In genomic region chr17:64346135-64346534, GRCm38 (mm10) we compare ENCODE assay signal across 7 mouse cellular contexts. TPM values are rescaled to one million over a fixed set of nuclear protein-coding genes. Genes with fewer than 3 reads are reported as not detected.
DNase-seq lines count a peak whose midpoint lies in the region; ATAC-seq and TF ChIP-seq lines count a peak whose summit lies in the region.

No protein-coding gene starts in this region.

- no peaks in the 10 kb centered on the region for H3K27me3 ChIP-seq in kidney, embryonic 14.5 days (ENCODE audit: control insufficient read depth, insufficient read depth, low read length)
- no peaks in the 10 kb centered on the region for H3K27me3 ChIP-seq in embryonic facial prominence, embryonic 10.5 days (replicated peaks; ENCODE audit: low read depth, poor library complexity, severe bottlenecking)
- H3K27me3 ChIP-seq in forebrain, postnatal 0 days (ENCODE audit: insufficient read depth, low read length), result no peaks in the 10 kb centered on the region
- no peaks in the 10 kb centered on the region for H3K27me3 ChIP-seq in midbrain, embryonic 16.5 days (ENCODE audit: control insufficient read depth, insufficient read depth, low read depth, low read length)
- H3K27me3 ChIP-seq in liver, embryonic 11.5 days (replicated peaks; ENCODE audit: control insufficient read depth, insufficient read depth, low read length), result no peaks in the 10 kb centered on the region

- H3K27ac ChIP-seq in kidney, embryonic 14.5 days (ENCODE audit: low read depth, low read length), result no peak overlapping the region
- H3K27ac ChIP-seq in embryonic facial prominence, embryonic 10.5 days (replicated peaks), result no peak overlapping the region
- no peak overlapping the region for H3K27ac ChIP-seq in forebrain, postnatal 0 days (ENCODE audit: low read depth, low read length)
- no peak overlapping the region for H3K27ac ChIP-seq in midbrain, embryonic 16.5 days (ENCODE audit: low read length)
- no peak overlapping the region for H3K27ac ChIP-seq in liver, embryonic 11.5 days (ENCODE audit: low read depth, low read length)

- no peak for TF ChIP-seq CTCF in forebrain, postnatal 0 days (IDR thresholded peaks at IDR 0.05; ENCODE audit: low read depth)

- no peak for DNase-seq in kidney, postnatal 36 days
- peak; percentile 54 for DNase-seq in embryonic facial prominence, embryonic 10.5 days (ENCODE audit: low spot score)
- DNase-seq in forebrain, postnatal 0 days, result no peak
- no peak for DNase-seq in liver, embryonic 11.5 days (ENCODE audit: low spot score)
- no peak for DNase-seq in frontal cortex, postnatal 10 days (ENCODE audit: low spot score in 2 of 2)

- H3K9ac ChIP-seq in kidney, embryonic 14.5 days (ENCODE audit: low read depth, low read length), result no peak overlapping the region
- no peak overlapping the region for H3K9ac ChIP-seq in forebrain, postnatal 0 days
- peak overlapping the region; percentile 34; the same call in 1 of the 2 replicates for H3K9ac ChIP-seq in midbrain, embryonic 16.5 days (ENCODE audit: low read depth, low read length)
- H3K9ac ChIP-seq in liver, embryonic 11.5 days (ENCODE audit: low read depth, low read length), result no peak overlapping the region

- no peak for ATAC-seq in kidney, embryonic 14.5 days (ENCODE audit: low FRiP score, low TSS enrichment)
- 0 out of 2 replicates have a peak, but pooled peaks have one; percentile 23 for ATAC-seq in forebrain, postnatal 0 days
- no peak for ATAC-seq in midbrain, embryonic 16.5 days
- no peak for ATAC-seq in liver, embryonic 11.5 days (replicated peaks; ENCODE audit: low FRiP score)

- peak overlapping the region; percentile 38 for H3K4me2 ChIP-seq in kidney, embryonic 14.5 days (replicated peaks; ENCODE audit: low read depth, low read length)
- peak overlapping the region; percentile 38 for H3K4me2 ChIP-seq in forebrain, postnatal 0 days (ENCODE audit: low read depth)
- peak overlapping the region; percentile 50 for H3K4me2 ChIP-seq in midbrain, embryonic 16.5 days (ENCODE audit: low read length)
- H3K4me2 ChIP-seq in liver, embryonic 11.5 days, result no peak overlapping the region

- H3K9me3 ChIP-seq in kidney, embryonic 14.5 days (ENCODE audit: control insufficient read depth, low read length), result no peaks in the 10 kb centered on the region
- no peaks in the 10 kb centered on the region for H3K9me3 ChIP-seq in embryonic facial prominence, embryonic 10.5 days
- H3K9me3 ChIP-seq in forebrain, postnatal 0 days (ENCODE audit: low read length), result no peaks in the 10 kb centered on the region
- H3K9me3 ChIP-seq in midbrain, embryonic 16.5 days (replicated peaks; ENCODE audit: control insufficient read depth, low read length, poor library complexity, severe bottlenecking), result no peaks in the 10 kb centered on the region
- H3K9me3 ChIP-seq in liver, embryonic 11.5 days (ENCODE audit: control insufficient read depth, low read length), result no peaks in the 10 kb centered on the region

- H3K4me1 ChIP-seq in kidney, embryonic 14.5 days (ENCODE audit: control insufficient read depth, insufficient read depth, low read length), result no peaks in the 10 kb centered on the region
- H3K4me1 ChIP-seq in embryonic facial prominence, embryonic 10.5 days, result peaks cover 5% of the 10 kb centered on the region
- no peaks in the 10 kb centered on the region for H3K4me1 ChIP-seq in forebrain, postnatal 0 days (ENCODE audit: insufficient read depth)
- H3K4me1 ChIP-seq in midbrain, embryonic 16.5 days (ENCODE audit: control insufficient read depth, insufficient read depth, low read length), result peaks cover 2% of the 10 kb centered on the region; the same call in 1 of the 2 replicates
- no peaks in the 10 kb centered on the region for H3K4me1 ChIP-seq in liver, embryonic 11.5 days (replicated peaks; ENCODE audit: control insufficient read depth, insufficient read depth, low read length)

- no peaks in the 10 kb centered on the region for H3K36me3 ChIP-seq in kidney, embryonic 14.5 days (ENCODE audit: control insufficient read depth, insufficient read depth, low read length)
- H3K36me3 ChIP-seq in embryonic facial prominence, embryonic 10.5 days (replicated peaks), result no peaks in the 10 kb centered on the region
- H3K36me3 ChIP-seq in forebrain, postnatal 0 days (ENCODE audit: insufficient read depth), result no peaks in the 10 kb centered on the region
- no peaks in the 10 kb centered on the region for H3K36me3 ChIP-seq in midbrain, embryonic 16.5 days (ENCODE audit: control insufficient read depth, insufficient read depth, low read length)
- H3K36me3 ChIP-seq in liver, embryonic 11.5 days (ENCODE audit: control insufficient read depth, insufficient read depth, low read length), result no peaks in the 10 kb centered on the region

- WGBS in kidney, embryonic 14.5 days, result 16% methylated on average over 17 of the region's 17 CpGs
- WGBS in embryonic facial prominence, embryonic 10.5 days, result 40% methylated on average over 17 of the region's 17 CpGs
- WGBS in forebrain, postnatal 0 days, result 37% methylated on average over 17 of the region's 17 CpGs
- WGBS in midbrain, embryonic 16.5 days, result 41% methylated on average over 17 of the region's 17 CpGs
- 59% methylated on average over 17 of the region's 17 CpGs for WGBS in liver, embryonic 11.5 days

- H3K4me3 ChIP-seq in kidney, embryonic 14.5 days (ENCODE audit: low read length), result no peak overlapping the region
- H3K4me3 ChIP-seq in embryonic facial prominence, embryonic 10.5 days, result peak overlapping the region; percentile 34; the same call in 1 of the 2 replicates
- H3K4me3 ChIP-seq in forebrain, postnatal 0 days (ENCODE audit: low read depth, low read length), result 0 out of 2 replicates have a peak overlapping the region, but pooled peaks have one; percentile 5
- H3K4me3 ChIP-seq in midbrain, embryonic 16.5 days (ENCODE audit: low read depth, low read length), result peak overlapping the region; percentile 17
- no peak overlapping the region for H3K4me3 ChIP-seq in liver, embryonic 11.5 days (ENCODE audit: low read depth, low read length)

RNA-seq across cellular contexts. Expression of gene Pja2, which starts 14.4 kb away (rescaled TPM):
- 43.2 and 64.7 TPM in 2 replicates for polyA plus RNA-seq in kidney, embryonic 14.5 days (2014; fragmentation: Nextera tagmentation; extraction: Ambion mirVana)
- polyA plus RNA-seq in embryonic facial prominence, embryonic 10.5 days (2016; fragmentation: Nextera tagmentation; extraction: Ambion mirVana), result 54.8 and 56.8 TPM in 2 replicates
- 167 and 205 TPM in 2 replicates for total RNA-seq in forebrain, postnatal 0 days (2014; rRNA removed)
- polyA plus RNA-seq in forebrain, postnatal 0 days (2015; fragmentation: Nextera tagmentation; extraction: Ambion mirVana), result 145 and 195 TPM in 2 replicates
- polyA plus RNA-seq in midbrain, embryonic 16.5 days (2015; fragmentation: Nextera tagmentation; extraction: Ambion mirVana), result 209 and 219 TPM in 2 replicates
- 38.4 and 39.0 TPM in 2 replicates for polyA plus RNA-seq in liver, embryonic 11.5 days (2014; fragmentation: Nextera tagmentation; extraction: Ambion mirVana)

Comparison
In these comparisons a context has a peak if more than half of its experiments do, and no peak if none do; other contexts are left out.
1. H3K4me3 ChIP-seq: peak in embryonic facial prominence, embryonic 10.5 days (single experiment), forebrain, postnatal 0 days (single experiment) and midbrain, embryonic 16.5 days (single experiment); none in kidney, embryonic 14.5 days (single experiment) and liver, embryonic 11.5 days (single experiment).